Mouse (Mus musculus) liver, embryonic 14.5 days (tissue): Measurements from ENCODE around the gene Mon2. TPM values are rescaled to one million over a fixed set of nuclear protein-coding genes. Genes with fewer than 3 reads are reported as not detected.

Experiments used
- ATAC-seq: fragments of 200-750 bp; cut with Nextera tagmentation; 2 replicates; pipeline ENCODE4 v1.8.0; 2017; ENCODE audit warnings: moderate number of reproducible peaks, mild to moderate bottlenecking, moderate library complexity; ENCODE audit not compliant: insufficient read depth
- DNase-seq, 3 experiments: peaks; one replicate each; pipeline ENCODE4 v3.0.0-alpha.2; 2012 to 2013; ENCODE audit warnings: low read depth in 3 of 3, low spot score in 3 of 3
- H3K27ac ChIP-seq: fragments of 300-500 bp; sonication (generic); 2 replicates; pipeline ENCODE4 v1.5.1; 2014; ENCODE audit warnings: moderate library complexity, mild to moderate bottlenecking, control low read depth, inconsistent platforms
- H3K27me3 ChIP-seq: fragments of 300-500 bp; sonication (generic); 2 replicates; pipeline ENCODE4 v1.6.1; 2014; ENCODE audit warnings: mild to moderate bottlenecking, low read length, moderate library complexity; ENCODE audit not compliant: control insufficient read depth, insufficient read depth
- H3K36me3 ChIP-seq: fragments of 300-500 bp; sonication (generic); replicated peaks from 2 replicates; pipeline ENCODE4 v1.6.1; 2014; ENCODE audit warnings: low read depth; ENCODE audit not compliant: control insufficient read depth, insufficient read depth
- H3K4me1 ChIP-seq, 2 experiments: fragments of 200-500 bp in 1 of 2; fragments of 300-500 bp in 1 of 2; sonication (generic) in 1 of 2; replicated peaks; 2 replicates each; pipeline ENCODE4 v1.6.1; 2012 to 2014; ENCODE audit warnings: antibody characterized with exemption in 1 of 2, inconsistent platforms in 1 of 2, low read length in 1 of 2; ENCODE audit not compliant: control insufficient read depth in 2 of 2, insufficient read depth in 2 of 2
- H3K4me2 ChIP-seq: fragments of 300-500 bp; sonication (generic); 2 replicates; pipeline ENCODE4 v1.6.1; 2014; ENCODE audit warnings: low read depth, mild to moderate bottlenecking, control low read depth, moderate library complexity
- H3K4me3 ChIP-seq, 2 experiments: fragments of 200-500 bp in 1 of 2; fragments of 300-500 bp in 1 of 2; sonication (generic) in 1 of 2; 2 replicates each; pipeline ENCODE4 v1.5.1; 2012 to 2014; ENCODE audit warnings: low read depth in 2 of 2, low read length in 2 of 2, mild to moderate bottlenecking in 2 of 2, control low read depth in 1 of 2, inconsistent platforms in 1 of 2, moderate library complexity in 1 of 2; ENCODE audit not compliant: insufficient read depth in 1 of 2
- H3K9ac ChIP-seq: fragments of 300-500 bp; sonication (generic); replicated peaks from 2 replicates; pipeline ENCODE4 v1.6.1; 2014; ENCODE audit warnings: mild to moderate bottlenecking, control low read depth, moderate library complexity
- H3K9me3 ChIP-seq: fragments of 300-500 bp; sonication (generic); 2 replicates; pipeline ENCODE4 v1.6.1; 2016; ENCODE audit warnings: low read length, mixed read lengths; ENCODE audit not compliant: control insufficient read depth
- CTCF ChIP-seq: IDR thresholded peaks from 2 replicates; pipeline ENCODE4 v1.5.1; 2016; ENCODE audit warnings: antibody characterized with exemption, low read depth, control low read depth
- EP300 ChIP-seq: IDR thresholded peaks from 2 replicates; pipeline ENCODE4 v1.6.1; 2016; ENCODE audit warnings: antibody characterized with exemption, low read depth
- WGBS: fragments of 180-500 bp; shearing (Covaris S2); extraction: QIAGEN DNeasy Blood & Tissue Kit; methylation state at CpG from one replicate; pipeline ENCODE4 v1.1.7; 2014; ENCODE audit not compliant: insufficient replicate concordance; 5-methylcytosine and 5-hydroxymethylcytosine counted together
- polyA plus RNA-seq, 2 experiments: library from polyadenylated mRNA; depleted of rRNA in 1 of 2; stranded (reverse) in 1 of 2; unstranded in 1 of 2; fragments of >200 nt; fragmentation: Nextera tagmentation in 1 of 2; extraction: Ambion mirVana in 1 of 2; gene quantifications; 2 replicates each; pipeline versions ENCODE4 v1.2.1 to v1.2.3; 2012 to 2014

The Mon2 gene
- polyA plus RNA-seq, 2 experiments = 9.8 to 12.6 TPM

DNA sequence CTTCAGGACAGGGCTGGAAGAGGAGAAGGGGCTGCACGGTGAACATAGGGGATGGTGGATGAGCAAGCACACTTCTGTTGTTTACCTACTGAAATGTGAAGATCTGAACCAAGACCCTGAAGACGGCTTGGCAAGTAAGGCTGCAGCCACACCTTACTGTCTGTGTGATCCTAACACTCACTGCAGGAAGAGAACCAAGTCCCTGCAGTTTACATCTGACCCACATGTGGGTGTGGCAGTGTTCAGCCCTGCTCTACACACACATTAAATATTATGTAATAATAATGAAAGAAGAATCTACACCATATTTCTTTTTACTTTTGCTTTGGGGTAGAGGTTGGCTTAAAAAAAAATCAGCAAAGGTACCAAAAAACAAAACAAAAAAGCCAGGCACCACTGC lies 78.5 kb downstream of the Mon2 start:
- Histone ChIP-seq H3K27me3 (no peaks in the 10 kb centered on the region), H3K4me2 (no peak overlapping the region), H3K4me3 (no peak overlapping the region), H3K27ac (no peak overlapping the region), H3K36me3 (peaks cover 29% of the 10 kb centered on the region), H3K9me3 (no peaks in the 10 kb centered on the region), H3K9ac (no peak overlapping the region), H3K4me1 (no peaks in the 10 kb centered on the region)
- DNase-seq (no peak), ATAC-seq (no peak)
- 76% methylated on average over 2 of the region's 2 CpGs for WGBS
- no peak for TF ChIP-seq CTCF
- TF ChIP-seq EP300 = no peak

DNA sequence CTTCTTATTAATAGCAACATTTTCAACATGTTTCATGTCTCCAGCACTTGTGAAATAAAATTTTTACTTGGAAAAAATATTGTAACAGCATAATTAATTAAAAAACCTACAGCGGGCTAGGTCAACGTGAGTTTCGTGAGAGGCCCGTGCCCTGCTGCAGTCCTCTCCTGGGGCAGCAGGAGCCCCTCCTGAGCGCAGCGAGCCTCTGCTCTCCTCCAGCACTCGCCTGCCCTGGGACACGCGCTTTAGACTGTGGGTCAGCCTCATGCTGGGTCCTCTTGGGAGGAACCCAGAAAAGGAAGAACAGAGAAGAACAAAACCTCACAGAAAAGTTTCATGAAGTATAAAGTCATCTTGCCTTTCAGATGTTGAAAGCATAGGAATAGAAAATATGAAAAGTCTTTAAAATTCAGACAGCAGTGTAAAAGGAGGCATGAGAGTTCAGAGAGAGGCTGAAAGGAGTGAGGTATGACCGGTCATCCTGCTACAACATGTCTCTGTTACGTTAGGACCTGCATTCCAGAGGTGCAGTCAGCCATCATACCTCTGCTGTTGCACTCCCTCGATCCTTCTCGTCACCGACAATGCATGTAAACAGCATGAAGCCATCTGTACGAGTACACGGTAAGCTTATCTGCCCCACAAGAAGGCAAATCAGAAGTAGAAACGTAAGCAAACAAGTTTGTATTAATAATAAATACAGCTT lies 81.8 kb downstream of the Mon2 start:
- Histone ChIP-seq H3K27me3 (no peaks in the 10 kb centered on the region), H3K4me3 (no peak overlapping the region), H3K9ac (no peak overlapping the region), H3K4me2 (no peak overlapping the region), H3K27ac (no peak overlapping the region), H3K4me1 (peaks cover 0 to 2% of the 10 kb centered on the region in 2 experiments; a peak in 1 of 4 replicates), H3K9me3 (no peaks in the 10 kb centered on the region), H3K36me3 (peaks cover 26% of the 10 kb centered on the region)
- ATAC-seq (no peak), DNase-seq (no peak)
- TF ChIP-seq EP300 (no peak), CTCF (no peak)
- 87% methylated on average over 17 of the region's 17 CpGs for WGBS

DNA sequence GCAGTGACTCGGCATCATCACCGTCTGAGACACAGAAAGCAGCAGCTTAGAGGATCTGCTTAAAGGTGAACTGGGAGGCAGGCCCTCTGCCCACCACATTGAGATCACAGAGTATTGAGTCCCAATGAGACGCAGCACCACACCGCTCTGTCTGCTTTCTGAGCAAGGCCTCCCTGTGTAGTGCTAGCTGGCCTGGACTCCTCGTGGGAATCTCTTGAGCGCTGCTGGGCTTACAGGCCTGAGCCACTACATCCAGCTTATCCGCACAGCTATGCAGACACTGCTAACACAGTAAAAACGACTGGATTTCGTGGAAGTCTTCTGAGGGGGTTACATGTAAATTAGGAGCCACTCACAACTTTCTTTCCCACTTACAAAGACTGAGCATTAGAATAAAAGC lies 84.7 kb downstream of the Mon2 start:
- no peak for DNase-seq
- Histone ChIP-seq H3K27ac (no peak overlapping the region), H3K9ac (no peak overlapping the region), H3K4me3 (no peak overlapping the region), H3K9me3 (no peaks in the 10 kb centered on the region), H3K4me1 (peaks cover 8 to 10% of the 10 kb centered on the region in 2 experiments; a peak in 3 of 4 replicates), H3K27me3 (no peaks in the 10 kb centered on the region), H3K36me3 (peaks cover 11% of the 10 kb centered on the region; the same call in 1 of the 2 replicates), H3K4me2 (no peak overlapping the region)
- no peak for ATAC-seq
- 80% methylated on average over 9 of the region's 9 CpGs for WGBS
- TF ChIP-seq CTCF (no peak), EP300 (no peak)

- Histone ChIP-seq H3K27ac (no peak overlapping the region), H3K27me3 (no peaks in the 10 kb centered on the region), H3K9ac (no peak overlapping the region), H3K4me2 (no peak overlapping the region), H3K9me3 (no peaks in the 10 kb centered on the region), H3K36me3 (peaks cover 11% of the 10 kb centered on the region; the same call in 1 of the 2 replicates), H3K4me3 (no peak overlapping the region), H3K4me1 (peaks cover 8 to 10% of the 10 kb centered on the region in 2 experiments; a peak in 3 of 4 replicates)
- DNase-seq = no peak
- TF ChIP-seq EP300 = no peak
- TF ChIP-seq CTCF = no peak
- no peak for ATAC-seq
- WGBS = 85% methylated on average over 9 of the region's 9 CpGs
Observed at GRCm38 (mm10) chr10:122991053-122991452, 85.3 kb downstream of the Mon2 start.

- H3K27me3 ChIP-seq = no peaks in the 10 kb centered on the region
Observed at GRCm38 (mm10) chr10:122990606-122991005, 85.7 kb downstream of the Mon2 start.

More at GRCm38 (mm10) chr10:122990606-122991005, 85.7 kb downstream of the Mon2 start:
- WGBS = 86% methylated on average over 6 of the region's 6 CpGs
- H3K27ac ChIP-seq = no peak overlapping the region
- ATAC-seq = no peak
- H3K4me3 ChIP-seq = no peak overlapping the region
- H3K4me2 ChIP-seq = no peak overlapping the region
- H3K9ac ChIP-seq = no peak overlapping the region
- no peaks in the 10 kb centered on the region for H3K9me3 ChIP-seq
- DNase-seq = no peak
- H3K4me1 ChIP-seq = peaks cover 8 to 10% of the 10 kb centered on the region in 2 experiments; a peak in 3 of 4 replicates
- TF ChIP-seq EP300 (no peak), CTCF (peak; percentile 18; the same call in 1 of the 2 replicates)
- H3K36me3 ChIP-seq = peaks cover 10% of the 10 kb centered on the region; the same call in 1 of the 2 replicates
